Mouse (Mus musculus): ENCODE measurements around the gene Fbxo31. TPM values are rescaled to one million over a fixed set of nuclear protein-coding genes. Genes with fewer than 3 reads are reported as not detected.
"Not testable (repeated sequence)": the region's sequence is repeated elsewhere in the genome, so short reads cannot be mapped to it uniquely, and the experiment has no call there.

Fbxo31 gene
- total RNA-seq (2021) = 100 to 1,000 TPM; 104 to 105 TPM
- long read RNA-seq, experiment 1, full-length matches to known transcripts = 194 of 270 reads
- long read RNA-seq, experiment 1, partial matches to known transcripts = 40 of 270 reads
- long read RNA-seq, experiment 1, other reads (novel, unspliced or antisense) = 36 of 270 reads
- long read RNA-seq, experiment 2, full-length matches to known transcripts = 103 of 166 reads
- long read RNA-seq, experiment 2, partial matches to known transcripts = 12 of 166 reads
- long read RNA-seq, experiment 2, other reads (novel, unspliced or antisense) = 51 of 166 reads

DNA sequence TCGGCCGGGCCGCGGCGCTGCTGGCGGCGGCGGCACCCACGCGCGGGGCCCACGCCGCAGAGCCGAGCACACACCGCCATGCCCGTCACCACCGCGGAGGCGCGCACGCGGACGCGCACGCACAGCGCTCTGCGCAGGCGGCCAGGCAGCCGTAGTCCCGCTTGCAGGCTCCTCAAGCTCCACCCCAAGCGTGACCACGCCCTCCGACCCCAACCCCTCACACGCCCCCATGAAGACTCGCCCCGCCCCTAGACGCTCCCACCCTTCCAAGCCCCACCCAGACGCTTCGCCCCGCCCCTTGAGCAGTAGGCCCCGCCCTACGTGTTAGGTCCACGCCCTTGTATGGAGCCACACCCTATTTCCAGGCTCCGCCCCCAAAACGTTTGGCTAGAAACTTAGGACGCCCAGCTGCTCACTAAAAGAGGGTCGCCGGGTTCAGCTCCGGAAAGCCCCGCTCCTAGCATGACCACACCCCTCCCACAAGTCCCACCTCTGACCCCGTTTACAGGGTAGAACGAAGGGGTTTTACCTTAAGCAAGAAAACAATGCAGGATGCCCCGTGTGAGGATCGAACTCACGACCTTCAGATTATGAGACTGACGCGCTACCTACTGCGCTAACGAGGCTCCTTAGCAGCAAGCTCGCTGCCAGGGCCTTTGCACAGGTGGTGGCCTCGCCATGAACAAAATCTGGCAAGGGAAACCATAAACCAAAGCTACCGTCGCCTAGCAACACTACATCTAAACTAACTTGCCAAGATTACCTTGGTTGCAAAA, at the start of gene Fbxo31:
Fbxo31 (minus strand) TSS at position 131 of the 776 bp plus-strand sequence.
- peak; percentile 90 to 95 for DNase-seq (ENCODE audit: low spot score in 2 of 2)

DNA sequence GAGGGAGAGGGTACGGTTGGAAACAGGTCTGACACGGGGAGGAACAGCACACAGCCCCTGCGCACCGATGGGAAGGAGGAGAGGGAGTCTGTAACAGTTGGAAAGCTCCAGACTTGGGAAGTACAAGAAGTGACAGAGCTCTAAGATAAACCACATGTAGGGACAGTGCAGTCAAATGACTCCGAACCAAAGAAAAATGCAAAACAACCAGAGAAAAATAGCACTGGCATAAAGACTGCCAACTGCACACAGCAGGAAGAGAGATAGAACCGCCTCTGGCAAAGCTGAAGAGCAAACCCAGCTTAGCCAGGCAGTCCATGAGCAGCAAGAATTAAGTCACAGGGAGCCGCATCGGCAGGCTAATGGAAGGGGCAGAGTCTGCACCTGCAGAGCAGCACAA, 44.4 kb upstream of the Fbxo31 start:
- no peak for DNase-seq (ENCODE audit: low spot score in 2 of 2)

DNA sequence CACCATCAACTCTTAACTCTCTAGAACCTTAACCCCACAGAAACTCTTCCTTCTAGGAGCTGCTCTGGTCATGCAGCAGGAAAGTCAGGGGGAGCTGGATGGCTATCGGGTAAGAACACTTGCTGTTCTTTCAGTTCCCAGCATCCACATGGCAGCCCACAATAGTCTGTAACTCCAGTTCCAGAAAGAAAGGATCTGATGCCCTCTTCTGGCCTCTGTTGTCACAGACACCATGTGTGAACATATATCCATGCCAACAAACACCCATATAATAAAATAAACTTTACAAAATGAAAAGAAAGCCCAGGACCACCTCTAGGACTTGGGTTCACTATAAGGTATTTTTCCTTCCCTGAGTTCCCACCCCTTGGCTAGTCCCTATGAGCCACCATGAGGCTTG, 43.3 kb upstream of the Fbxo31 start:
- DNase-seq (ENCODE audit: low spot score in 2 of 2) = no peak

DNA sequence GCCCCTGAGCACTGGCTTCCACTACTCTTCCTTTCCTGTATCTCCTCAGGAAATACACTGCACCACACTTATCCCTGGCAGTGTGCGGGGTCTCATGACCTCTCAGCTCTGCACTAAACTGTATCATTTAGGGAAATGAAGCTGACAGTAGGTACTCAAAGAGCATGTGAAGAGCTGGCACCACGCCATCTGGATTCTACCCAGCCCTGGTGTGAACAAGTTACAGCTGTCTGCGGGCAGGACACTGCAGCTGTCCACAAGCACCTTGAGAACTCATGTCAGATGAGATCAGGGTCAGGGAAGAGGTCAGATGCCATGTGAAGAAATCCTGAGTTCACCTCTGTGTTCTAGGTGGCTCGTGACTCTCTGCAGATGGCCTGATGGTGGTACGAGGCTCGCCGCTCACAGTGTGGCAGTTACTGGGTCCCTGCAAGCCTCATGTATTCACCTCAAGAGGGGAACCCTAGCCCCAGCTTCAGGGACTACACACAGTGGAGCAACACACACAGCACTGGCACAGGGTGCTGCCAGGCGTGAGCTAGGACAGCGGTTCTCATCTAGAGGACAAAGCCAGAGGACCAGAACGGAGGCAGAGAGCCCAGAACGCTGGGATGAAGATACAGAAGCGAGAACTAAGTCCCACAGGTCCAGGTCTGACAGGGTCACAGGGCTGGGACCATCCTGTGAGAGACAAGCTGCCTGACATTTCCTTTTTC, 42.4 kb upstream of the Fbxo31 start:
- DNase-seq (ENCODE audit: low spot score in 2 of 2) = no peak

DNA sequence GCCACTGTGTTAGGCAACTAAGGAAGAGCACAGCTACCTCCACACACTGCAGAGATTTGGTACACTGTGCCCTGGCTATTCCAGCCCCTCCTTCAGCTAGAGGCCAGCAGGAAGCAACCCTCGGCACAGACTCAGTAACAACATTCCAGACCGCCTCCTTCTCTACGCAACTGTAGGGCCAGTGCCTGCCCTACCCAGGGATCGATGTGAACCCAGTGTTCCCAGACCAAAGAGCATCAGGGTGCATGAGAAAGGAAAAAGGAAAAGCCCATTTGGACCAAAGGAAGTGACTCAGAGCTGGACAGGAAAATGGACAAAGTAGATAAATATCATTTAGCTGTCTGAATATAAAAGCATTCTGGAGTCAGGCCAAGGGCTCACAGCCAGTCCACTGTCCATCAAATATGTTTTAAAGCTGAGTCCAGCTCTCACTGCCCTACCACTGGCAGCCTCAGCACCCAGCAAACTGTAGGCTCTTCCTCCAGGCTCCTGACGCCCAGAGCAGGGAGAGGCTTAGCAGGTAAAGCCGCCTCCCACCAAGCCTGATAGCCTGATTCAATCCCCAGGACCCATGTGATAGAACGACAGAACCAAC, 40.9 kb upstream of the Fbxo31 start:
- DNase-seq (ENCODE audit: low spot score in 2 of 2) = no peak

DNA sequence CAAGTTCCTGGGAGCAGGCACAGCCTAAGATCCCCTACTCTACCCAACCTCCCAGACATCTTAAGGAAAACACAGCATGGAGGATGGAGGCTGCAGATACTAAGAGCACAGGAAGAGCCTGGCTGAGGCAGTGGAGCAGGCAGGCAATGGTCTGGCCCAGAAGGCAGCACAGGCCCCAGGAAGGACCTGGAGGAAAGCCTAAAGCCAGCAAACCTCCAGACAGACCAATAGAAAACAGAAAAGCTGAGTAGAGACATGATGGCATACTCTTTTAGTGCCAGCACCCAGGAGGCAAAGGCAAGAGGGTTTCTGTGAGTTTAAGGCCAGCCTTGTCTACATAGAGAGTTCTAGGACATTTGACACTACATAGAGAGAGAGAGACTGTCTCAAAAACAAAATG, 34.8 kb upstream of the Fbxo31 start:
- DNase-seq (ENCODE audit: low spot score in 2 of 2) = no peak

DNA sequence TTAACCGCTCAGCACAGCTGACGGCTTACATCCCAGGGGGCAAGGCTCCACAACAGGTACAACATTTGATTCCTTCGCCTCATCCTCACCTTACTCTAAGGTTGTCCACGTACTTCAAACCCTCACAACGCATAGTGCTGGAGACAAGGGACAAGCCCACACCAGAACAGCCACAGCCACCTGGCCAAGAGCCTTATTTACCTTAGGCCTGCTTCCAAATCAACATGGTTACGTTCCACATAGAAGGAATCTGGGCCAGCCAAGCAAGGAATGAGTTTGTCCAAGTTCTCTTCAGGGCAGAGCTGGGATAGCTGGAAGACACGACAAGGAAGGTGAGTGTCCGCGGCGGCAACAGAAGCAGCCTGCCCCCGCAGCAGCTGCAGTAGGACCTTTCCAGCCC, 31.3 kb upstream of the Fbxo31 start:
- no peak for DNase-seq (ENCODE audit: low spot score in 2 of 2)

DNA sequence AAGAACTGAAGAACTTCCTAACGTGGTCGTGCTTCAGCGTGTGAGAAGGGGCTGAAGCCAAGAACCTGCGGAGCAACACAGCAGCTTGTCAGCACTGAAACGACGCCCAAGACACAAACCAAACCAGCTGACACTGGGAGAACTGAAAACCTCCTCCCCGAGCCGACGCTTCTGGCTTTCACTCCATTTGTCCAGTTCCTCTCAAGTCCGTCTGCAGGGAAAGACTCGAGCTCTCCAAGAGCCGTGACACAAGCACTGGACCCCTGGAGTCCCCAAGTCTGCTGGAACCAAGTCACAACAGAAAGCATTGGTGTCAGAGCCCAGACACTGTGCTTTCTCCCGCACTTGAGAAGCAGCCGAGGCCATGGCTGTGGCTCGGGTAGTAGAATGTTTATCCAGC, 30.6 kb upstream of the Fbxo31 start:
- DNase-seq (ENCODE audit: low spot score in 2 of 2) = no peak

DNA sequence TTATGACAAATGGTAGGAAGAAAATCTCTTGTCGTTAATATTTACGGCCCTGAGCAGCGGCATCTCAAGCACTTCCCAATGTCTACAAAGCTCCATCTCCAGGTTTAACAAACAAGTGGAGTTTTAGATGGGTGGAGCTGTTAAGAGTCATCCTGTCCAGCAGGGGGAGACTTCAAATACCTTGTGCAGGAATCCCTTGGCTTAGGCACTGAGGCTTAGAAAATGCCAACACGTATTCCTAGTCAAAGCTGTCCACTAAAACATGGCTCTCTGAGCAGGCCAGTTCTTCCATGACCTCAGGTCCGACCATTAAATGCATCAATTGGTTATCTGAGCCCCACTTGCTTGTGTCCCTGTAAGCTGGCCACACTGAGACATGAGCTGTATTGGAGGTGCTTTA, 29.1 kb upstream of the Fbxo31 start:
- DNase-seq (ENCODE audit: low spot score in 2 of 2) = no peak

DNA sequence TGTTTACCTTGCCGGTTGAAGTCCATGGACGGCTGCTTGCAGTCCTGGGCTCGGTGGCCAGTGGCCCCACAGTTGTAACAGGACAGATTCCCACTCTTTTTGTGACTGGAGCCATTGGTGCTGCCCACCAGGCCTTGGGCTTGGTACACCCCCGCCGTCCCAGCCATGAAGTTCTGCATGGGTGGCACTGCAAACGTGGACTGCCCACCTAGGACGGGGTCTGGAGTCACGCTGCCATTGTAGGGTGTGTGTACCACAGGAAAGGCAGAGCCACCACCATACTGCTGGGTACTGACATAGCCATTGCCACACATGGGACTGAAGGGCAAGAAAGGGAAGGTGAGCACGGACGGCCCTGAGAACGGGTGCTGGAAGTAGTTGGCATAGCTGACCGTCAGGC, 25.2 kb upstream of the Fbxo31 start:
- no peak for DNase-seq (ENCODE audit: low spot score in 2 of 2)

DNA sequence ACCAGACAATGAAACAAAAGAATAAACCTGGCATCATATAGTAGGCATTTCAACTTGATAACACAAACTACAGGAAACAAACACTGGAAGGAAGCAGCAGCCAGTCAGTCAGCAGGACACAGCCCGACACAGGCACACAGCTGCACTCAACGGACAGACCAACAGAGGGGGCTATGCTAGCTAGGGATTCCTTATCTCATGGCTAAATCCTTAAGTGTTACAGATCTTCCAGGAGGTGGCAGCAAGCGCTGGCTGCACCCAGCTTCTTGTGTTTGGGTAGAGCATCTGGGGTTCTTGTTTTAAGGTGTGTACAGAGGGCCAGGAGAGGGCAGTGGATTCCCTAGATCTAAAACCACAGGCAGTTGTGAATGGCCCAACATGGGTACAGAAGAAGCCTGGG, 24.3 kb upstream of the Fbxo31 start:
- peak; percentile 77 to 79 for DNase-seq (ENCODE audit: low spot score in 2 of 2)

DNA sequence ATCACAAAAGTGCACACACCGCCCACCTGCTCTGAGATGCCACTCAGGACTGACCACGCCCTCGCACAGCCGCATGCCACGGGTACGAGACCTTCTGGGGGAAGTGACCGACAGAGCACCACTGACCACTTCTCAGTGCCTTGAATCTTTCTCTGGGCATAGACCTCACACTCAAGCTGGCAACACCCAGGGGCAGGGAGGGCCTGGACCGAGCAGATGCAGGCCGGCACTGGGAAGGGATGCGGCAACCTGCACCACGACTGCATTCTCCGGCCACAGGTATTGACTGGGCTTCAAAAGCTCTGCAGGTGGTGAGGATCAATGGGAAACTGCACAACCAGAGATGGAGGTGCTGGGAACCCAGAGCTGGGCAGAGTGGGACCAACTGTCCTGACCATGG, 23.8 kb upstream of the Fbxo31 start:
- no peak for DNase-seq (ENCODE audit: low spot score in 2 of 2)

DNA sequence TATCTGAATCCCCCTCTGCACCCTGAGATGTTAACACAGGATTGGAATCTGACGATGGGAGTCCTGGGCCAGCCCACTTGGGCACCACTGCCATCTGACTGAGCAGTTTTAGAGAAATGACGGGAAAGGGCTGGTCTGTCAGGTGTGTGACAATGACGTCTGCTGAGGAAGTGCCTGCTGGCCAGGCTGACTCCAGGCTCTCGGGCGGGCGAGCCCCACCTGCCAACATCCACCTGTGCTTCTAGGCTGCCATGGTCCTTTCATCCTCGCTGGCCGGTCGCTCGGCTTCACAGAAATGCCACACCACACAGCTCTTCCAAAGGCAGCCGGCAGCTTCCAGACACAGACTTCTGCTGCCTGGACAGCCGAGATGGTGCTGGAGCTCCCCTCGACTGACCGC, 21.2 kb upstream of the Fbxo31 start:
- DNase-seq (ENCODE audit: low spot score in 2 of 2) = no peak

DNA sequence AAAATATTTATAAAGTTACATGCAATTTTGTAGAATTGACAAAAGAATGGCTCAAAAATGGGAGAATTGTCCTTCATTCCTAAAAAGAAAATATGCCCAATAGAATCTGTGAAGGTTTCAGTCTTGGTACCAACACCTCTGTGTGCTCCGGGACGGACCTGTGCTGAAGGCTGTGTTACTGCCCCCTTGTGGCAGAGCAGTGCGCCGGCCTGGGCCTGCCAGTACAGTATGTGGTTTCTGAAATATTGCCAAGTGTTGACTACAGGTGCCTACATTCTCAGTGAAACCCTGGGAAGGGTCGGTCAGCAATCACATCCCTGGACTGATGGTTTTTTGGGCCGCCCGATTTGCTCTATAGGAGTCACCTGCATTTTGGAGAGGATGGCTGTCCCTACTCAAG, 20.3 kb upstream of the Fbxo31 start:
- peak; percentile 76 to 78 for DNase-seq (ENCODE audit: low spot score in 2 of 2)

DNA sequence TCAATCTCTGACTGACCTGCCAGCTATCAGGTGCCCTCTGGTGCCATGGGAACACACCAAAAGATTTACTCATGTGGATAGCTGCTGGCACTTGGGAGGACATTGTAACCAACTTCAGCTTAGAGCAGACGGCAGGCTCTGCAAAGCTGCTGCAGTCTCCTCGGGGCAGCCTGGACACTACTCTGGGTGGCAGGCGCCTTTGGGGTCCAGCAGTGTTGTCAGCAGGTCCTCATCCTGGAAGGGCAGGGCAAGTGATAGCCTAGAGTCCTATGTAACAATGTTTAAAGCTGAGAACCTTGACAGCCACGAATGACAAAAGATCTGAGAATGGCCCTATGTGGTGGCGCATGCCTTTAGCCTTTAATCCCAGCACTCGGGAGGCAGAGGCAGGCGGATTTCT, 19.6 kb upstream of the Fbxo31 start:
- no peak for DNase-seq (ENCODE audit: low spot score in 2 of 2)

DNA sequence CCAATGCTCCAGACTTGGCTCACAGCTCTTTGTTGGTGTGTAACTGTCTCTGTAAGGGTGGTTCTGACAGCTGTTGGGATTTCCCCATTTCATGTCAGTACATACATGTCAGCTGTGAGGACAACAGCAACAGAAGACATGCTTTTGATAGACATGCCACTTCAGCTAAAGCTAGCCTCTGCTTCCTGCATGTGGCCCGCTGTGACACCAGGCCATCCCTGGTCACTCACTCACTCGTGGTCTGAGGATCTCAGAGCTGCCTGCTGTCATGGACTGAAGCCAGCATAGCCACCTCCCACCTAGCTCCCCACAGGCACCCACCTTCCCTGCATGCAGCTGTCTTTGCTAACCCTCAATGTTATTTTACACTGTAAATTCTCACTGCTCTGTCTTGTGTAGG, 18.9 kb upstream of the Fbxo31 start:
- DNase-seq (ENCODE audit: low spot score in 2 of 2) = not testable (repeated sequence)

DNA sequence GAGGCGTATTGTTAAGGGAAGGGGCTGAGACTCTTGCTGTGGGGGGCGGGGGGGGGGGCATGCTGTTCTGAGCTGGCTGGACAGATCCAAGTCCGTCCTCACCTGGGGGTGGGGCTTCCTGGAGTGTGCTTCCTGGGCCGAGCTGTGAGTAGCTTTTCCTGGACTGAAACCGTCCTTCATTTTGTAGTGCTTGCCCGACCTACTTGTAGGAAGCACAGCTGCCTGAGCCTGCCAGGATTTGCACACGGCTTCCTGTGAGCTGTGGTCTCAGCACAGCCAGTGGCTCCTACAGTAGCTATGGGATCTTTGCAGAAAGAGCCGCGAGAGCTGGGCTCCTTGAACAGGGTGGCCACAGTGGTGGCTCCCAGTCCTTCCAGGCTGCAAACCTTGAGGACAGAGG, 15.4 kb upstream of the Fbxo31 start:
- DNase-seq (ENCODE audit: low spot score in 2 of 2) = no peak

DNA sequence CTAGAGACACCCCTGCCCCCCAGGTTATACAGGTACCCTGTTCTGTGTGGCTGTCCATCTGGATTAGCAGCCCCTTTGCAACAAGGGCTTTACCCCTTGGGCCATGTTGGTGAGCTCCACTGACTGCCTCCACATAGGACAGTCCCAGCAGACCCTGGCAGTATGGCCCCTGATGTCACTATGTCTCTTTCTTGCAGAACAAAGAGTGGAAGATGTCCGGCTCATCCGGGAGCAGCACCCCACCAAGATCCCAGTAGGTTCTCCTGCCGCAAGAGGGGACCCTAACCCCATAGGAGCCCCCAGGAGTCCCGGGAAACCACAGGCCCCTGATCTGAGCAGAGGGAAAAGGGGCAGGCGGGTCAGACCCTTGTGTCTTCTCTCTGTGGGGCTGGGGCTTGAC, 14.7 kb upstream of the Fbxo31 start:
- DNase-seq (ENCODE audit: low spot score in 2 of 2) = no peak

DNA sequence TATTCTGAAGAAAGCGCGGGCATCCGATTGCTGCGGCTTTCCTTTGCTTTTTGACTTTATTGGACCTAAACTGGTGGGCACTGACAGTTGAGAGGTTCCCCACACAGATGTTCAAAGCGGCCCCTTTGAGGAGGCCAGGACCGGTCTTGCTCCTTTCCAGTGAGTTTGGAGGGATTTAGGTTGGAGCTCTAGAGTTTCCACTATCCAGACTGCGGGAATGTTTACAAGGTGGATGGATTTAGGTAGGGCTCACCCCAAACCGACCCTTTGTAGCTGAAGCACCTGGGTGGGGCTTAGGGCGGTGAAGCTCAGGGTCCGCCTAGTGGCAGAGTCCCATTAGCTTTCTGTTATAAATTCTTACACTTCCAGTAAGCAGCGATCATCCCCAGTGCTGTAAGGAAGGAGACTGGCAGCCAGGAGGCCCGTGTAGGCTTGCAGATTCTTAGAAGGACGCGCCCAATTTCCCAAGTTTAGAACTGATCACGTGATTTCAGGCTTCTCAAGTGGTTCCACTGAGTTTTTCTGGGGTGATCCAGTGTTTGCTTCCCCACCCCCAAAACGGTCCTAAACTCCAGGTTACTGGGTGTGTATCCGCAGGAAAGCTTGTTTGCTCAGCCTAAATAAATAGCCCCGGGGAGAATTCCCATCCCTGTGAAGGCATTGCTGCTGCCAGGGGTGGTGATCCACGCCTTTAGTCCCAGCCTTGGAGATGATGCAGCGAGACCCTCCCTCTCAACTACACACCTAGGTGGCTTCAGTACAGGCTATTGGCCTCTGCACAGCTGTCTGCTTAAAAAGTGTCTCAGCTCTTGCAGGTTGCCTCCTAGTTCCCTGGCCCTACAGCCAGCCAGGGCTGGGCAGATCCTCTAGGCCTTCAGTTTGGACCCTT, 12.8 kb upstream of the Fbxo31 start:
- no peak for DNase-seq (ENCODE audit: low spot score in 2 of 2)

DNA sequence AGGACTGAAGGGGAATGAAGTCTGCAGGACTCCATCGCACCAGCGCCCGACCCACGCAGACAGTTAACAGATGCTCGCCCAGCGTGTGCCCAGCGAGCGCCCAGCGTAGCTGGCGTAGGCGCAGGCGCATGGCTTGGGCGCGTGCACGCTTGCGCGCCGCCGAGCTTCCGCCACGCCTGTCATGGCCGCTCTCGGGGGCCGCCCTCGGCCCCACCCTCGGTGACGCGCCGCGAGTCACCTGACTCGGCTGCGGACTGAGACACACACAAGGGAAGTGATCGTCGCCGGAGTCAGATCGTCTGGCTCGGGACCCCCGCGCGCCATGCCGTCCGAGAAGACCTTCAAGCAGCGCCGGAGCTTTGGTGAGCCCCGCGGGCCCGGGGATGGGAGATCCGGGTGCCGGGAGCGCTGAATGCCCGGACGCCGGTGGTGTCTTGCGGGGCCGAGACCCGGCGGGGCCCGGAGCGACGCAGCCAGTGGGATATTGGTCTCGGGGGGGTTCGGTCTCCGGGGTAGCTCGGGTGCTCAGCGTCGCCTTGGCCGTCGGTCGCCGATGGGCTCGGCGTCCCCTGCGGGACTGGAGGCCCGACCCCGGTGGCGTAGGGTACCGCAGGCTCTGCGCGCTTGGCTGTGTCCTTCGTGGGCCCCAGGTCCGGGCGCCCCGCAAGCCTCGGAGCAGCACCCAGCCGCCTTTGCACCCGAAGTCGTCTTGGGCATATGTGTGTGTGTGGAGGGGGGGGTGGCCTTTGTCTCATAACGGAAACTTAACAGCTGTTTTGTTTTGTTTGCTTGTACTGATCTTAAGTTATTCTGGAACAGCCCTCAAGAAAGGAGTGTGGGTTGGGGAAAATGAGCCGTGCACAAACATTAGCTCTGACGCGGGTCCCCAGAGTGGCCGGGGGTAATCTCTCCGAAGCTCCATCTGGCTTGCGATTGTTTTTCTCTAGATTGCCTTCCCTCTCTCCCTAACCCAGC, 11.9 kb upstream of the Fbxo31 start, which contains the start of gene Map1lc3b:
Map1lc3b (plus strand) TSS at position 159 of the 975 bp plus-strand sequence.
- peak; percentile 96 to 97 for DNase-seq (ENCODE audit: low spot score in 2 of 2)

Data from left cerebral cortex, adult 18-20 months (tissue).